Mouse (Mus musculus): ENCODE results near the gene Eng. TPM values are rescaled to one million over a fixed set of nuclear protein-coding genes. Genes with fewer than 3 reads are reported as not detected.

Gene Eng
- 10 to 100 TPM; 77.1 to 81.3 TPM for total RNA-seq (2021)
- long read RNA-seq, experiment 1, transcript Eng-201 (15 exons, 3,422 nt) = major isoform, 78 of 128 reads
- long read RNA-seq, experiment 1, transcript Eng-205 (15 exons, 3,403 nt) = minor isoform, 32 of 128 reads
- long read RNA-seq, experiment 1, partial matches to known transcripts = 11 of 128 reads
- long read RNA-seq, experiment 1, other reads (novel, unspliced or antisense) = 6 of 128 reads
- long read RNA-seq, experiment 2, transcript Eng-201 (15 exons, 3,422 nt) = major isoform, 59 of 121 reads
- long read RNA-seq, experiment 2, transcript Eng-205 (15 exons, 3,403 nt) = minor isoform, 13 of 121 reads
- long read RNA-seq, experiment 2, partial matches to known transcripts = 41 of 121 reads
- long read RNA-seq, experiment 2, other reads (novel, unspliced or antisense) = 8 of 121 reads

DNA sequence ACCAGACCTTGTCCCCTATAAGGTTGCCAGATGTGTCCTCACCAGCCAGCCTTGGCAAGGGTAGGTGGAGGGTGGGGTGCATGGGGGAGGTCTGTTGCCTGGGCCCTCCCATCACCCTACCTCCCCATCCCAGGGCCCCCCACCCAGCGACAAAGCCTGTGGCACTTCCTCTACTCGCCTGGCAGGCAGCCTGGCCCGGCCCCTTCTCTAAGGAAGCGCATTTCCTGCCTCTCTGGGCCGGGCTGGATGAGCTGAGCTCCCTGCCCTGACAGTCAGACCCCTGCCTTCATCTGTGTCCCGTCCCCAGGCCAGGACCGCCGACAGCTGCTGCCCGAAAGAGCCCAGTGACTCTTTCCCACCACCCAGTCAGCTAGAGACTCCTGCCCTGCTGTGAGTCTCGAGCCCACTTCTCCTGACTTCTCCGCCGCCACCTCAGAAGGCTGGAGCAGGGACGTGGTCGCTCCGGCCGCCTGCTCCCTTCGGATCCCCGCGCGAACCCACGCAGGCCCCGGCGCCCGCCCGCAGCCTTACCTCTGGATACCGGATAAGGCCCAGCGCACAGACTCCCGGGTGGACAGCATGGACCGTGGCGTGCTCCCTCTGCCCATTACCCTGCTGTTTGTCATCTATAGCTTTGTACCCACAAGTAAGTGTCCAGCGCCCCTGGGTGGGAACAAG is at the start of gene Eng:
Eng (plus strand) TSS at position 217 of the 678 bp plus-strand sequence.
- peak; percentile 38 to 62 for DNase-seq (ENCODE audit: low spot score in 2 of 2)

DNA sequence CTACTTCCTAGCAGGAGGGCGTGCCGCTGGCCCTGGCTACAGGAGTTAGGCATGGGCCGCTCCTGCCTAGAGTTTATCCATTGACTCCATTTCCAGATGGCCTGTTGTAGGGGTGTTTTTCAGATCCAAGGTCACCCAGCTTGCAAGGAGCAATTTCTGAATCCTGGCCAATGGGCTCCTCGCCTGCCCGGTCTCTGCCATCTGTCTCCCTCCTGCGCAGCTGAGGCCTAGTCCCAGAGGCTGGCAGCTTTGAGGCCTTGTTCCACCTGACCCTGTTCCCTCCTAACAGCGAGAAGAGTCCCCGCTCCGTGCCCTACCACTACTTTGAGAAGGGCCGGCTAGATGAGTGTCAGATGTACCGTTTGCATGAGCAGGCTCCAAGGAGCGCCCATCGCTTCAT is 49.7 kb upstream of the Eng start:
- DNase-seq (ENCODE audit: low spot score in 2 of 2) = no peak

DNA sequence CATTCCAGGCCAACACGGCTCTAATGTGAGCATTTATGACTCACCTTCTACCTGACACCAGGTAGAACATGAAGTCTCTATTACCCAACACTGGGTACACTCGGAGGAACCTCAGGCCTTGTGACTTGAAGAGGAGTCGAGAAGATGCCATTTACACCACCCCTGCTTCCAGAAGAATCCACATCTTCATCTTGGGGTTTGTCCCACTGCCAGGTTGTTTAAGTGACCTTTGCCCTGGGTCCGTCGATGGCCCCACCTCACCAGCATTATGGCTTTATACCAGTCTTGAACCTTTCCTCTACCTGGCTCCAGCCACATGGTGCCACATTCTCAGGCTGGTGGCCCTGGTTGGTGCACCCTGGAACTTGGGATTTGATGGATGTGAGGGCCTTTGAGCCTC is 49.1 kb upstream of the Eng start:
- no peak for DNase-seq (ENCODE audit: low spot score in 2 of 2)

DNA sequence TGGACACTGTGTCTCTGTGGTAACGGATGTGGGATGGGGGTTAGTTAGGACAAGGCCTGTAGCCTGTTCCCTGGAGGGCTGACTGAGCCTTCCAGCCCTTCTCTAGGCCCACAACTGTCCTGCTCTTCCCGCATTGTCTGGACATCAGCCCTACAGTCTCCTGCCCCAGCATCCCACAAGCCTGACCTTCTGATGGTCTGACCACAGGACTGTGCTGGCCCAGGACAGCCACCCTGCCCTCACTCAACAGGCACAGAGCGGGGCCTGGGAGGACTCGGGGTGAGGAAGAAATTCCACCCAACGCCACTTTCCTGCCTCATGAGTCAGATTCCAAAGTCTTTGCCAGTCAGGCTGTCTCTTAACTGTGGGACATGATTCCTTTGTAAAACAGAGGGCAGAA is 48.7 kb upstream of the Eng start:
- DNase-seq (ENCODE audit: low spot score in 2 of 2) = no peak

DNA sequence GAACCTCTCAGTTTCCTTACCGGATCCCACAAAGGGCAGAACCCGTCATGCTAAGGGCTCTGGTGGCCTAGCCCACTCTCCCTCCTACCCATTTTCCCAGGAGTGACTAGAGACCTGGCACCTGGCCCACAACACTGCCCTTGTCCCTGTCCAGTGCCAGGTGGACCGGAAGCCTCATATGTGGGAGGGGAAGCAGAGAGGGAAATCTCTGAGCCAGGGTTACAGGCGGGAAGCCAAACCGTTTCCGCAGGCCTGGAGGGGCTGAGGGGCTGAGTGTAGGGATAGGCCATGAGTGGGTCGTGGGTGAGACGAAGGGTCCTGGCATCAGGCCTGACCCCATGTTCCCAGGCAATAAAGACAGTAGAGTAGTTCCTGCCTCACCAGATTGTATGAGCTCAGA is 47.9 kb upstream of the Eng start:
- DNase-seq (ENCODE audit: low spot score in 2 of 2) = no peak

DNA sequence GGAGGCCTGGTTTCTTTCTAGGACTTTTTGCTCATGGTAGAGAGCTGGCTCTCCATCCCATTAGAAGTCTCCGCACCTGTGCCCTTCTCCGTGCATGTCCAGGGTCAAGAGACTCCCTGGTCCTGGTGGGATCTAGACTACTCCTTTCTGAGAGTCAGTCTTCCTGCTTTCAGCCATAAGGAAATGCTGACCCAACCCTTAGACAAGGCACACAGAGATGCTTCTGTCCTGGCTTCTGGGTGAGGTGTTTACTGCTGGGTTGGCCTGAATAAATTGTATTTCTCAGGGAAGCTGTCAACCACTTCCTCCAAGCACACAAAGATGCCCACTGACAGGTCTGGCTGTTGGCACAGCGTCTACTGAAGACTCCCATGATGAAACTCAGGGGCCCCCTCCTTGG is 47.0 kb upstream of the Eng start, which contains the start of gene St6galnac6:
St6galnac6 (plus strand) TSS at position 301 of the 400 bp plus-strand sequence.
- DNase-seq (ENCODE audit: low spot score in 2 of 2) = no peak

DNA sequence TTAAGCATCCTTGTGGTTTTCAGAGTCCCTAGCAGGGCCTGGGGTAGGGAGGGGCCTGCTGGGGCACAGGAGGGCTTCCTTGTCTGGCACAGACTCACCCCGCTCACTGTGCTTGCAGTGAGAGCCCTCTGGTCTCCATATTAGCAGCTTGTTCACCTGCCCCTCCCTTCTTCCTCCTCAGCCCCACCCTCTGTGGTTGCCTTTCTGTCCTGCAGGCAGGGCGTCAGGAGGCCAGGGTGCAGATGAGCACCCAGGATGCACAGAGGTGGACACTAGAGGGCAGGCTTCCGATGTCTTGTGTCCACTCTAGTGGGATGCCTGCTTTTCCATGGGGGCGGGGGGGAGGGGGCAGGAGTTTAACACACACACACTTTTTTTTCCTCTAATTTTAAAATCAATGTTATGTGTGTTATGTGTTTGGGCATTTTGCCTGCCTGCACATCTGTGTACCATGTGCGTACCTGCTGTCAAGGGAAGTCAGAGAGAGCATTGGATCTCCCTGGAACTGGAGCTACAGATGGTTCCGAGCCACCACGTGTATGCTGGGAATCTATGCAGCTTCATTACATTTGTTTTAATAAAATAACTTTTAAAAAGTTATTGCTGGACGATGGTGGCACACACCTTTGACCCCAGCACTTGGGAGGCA is 44.9 kb upstream of the Eng start:
- DNase-seq (ENCODE audit: low spot score in 2 of 2) = peak in 1 of 2 experiments; percentile 33

DNA sequence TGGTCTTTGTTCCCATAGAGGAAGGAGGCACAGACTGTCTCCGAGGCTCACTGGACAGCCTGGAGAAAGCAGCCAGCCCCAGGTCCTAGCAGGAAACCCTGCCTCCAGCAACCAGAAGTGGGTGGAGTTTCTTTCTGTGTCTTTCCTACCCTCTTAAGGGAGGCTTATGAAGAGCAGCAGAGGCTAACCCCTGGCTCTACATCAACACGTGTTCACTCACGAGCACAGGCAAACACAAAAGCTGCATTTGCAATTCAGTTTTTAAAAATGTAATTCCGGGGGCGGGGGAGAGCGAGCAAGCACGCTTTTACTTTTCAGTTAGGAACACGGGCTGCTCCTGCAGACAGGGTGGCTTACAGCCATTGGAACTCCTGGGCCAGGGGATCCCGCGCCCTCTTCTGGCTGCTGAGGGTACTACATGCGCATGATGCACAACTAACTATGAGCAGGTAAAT is 43.8 kb upstream of the Eng start:
- peak; percentile 86 to 90 for DNase-seq (ENCODE audit: low spot score in 2 of 2)

DNA sequence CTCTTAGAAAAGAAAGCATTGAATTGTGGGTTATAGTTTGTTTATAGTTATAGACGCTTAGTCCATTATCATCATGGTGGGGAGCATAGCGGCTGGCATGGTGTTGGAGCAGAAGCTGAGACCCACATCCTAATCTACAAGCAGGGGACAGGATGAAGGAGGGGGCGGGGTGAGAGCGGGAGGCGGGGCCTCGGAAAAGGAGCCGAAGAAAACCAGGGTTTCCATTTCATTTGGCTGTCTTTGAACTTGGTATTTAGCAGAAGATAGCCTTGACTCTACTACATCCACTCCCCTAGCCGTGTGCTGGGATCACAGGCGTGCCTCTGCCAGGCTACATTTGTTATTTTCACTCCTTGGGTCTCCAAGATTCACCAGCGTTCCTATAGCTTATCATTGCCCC is 41.8 kb upstream of the Eng start:
- DNase-seq (ENCODE audit: low spot score in 2 of 2) = no peak

DNA sequence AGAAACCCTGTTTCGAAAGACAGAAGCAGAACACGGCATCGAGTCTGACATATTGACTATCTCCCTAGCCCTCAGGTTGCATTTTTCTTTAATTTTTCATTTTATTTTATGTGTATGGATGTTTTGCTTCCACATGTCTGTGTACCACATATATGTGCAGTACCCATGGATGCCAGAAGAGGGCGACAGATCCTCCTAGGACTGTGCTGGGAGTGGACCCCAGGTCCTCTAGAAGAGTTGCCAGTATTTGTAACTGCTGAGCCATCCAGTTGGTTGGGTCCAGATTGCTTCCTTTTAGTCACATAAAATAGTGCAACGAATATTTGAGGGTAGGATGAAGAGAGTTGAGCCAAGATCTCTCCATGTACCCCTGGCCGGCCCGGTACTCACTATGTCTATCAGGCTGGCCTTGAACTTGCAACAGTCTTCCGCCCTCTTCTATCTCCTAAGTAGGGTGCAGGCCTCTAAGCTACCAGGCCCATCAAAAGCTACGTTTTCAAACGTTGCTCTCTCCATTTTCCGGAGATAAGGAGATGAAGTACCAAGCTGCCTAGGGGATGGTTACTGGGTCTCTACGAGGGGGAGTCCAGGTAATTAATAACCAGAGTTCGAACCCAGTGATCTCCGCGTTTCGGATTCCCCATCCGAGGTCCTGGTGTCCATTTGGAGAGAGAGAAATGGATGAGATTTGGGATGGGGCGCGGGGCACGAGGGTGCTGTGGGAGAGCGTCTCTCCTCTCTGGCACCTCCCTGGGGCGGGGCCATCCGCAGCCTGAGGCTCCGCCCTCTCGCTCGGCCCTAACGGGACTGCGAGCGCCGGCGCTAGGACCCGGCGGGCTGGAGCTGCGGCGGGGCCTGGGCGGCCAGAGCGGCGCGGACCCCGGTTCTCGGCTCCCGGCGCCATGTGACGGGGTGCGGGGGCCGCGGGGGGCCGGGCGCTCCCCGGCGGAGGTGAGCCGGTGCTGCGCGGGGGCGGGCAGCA is 39.9 kb upstream of the Eng start:
- DNase-seq (ENCODE audit: low spot score in 2 of 2) = peak; percentile 83 to 86

DNA sequence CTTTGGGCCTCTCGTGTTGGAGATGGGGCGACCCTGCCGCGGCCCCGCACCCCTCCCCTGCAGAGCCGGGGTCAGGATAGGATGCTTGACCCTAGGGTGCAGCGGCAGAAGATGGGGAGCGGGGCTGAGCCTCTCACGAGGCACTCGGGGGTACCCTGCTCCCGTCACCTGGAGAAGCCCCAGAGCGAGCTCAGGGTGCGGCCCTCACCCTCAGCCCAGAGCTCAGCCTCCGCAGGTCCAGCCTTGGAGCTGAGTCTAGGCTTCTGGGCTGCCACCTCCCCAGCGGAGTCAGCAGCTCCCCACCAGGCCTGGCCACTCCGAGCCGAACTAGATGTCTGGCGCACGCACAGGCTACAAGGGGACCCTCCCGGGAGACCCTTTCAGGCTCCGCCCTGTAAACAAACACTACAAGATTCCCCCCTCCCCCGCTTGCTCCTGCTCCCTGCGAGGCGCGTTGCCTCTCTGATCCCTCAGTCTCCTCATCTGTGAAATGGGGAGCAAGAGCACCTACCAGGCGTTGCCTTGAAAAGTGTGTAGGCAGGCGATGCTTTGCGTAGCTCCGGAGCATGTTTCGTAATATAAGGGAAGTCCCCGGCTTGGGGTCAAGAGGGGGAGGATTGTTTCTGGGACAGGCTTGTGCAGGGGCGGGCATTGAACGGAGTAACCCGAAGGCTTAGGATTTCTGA is 39.0 kb upstream of the Eng start:
- DNase-seq (ENCODE audit: low spot score in 2 of 2) = peak in 1 of 2 experiments; percentile 39

DNA sequence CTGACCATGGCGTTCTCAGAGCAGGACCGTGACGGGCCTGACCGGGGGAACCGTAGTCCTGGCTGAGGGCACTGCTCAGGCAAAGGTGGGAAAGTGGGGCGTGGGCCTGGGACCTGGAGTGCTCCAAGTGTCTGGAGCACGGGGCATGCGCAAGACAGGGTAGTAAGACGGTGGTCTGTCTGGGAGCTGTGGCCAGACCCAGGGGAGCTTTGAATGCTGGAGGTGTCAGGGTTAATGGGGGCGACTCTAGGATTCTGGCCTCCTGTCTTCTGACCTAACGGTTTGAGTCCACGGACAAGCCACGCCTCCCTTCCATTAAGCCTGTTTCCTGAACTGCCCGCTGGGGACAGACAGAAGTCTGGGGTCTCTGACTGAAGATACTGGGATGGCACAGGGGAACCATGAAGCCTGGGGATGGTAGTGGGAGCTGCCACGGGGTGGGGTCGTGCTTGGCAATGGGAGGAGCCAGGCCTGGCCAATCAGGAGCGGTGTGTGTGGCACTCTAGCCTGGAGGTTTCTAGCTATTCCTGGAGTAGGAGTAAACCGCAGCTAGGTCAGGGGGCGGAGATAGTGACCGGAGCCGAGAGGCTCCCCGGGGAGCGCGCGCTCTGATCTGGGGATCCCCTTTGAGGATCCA is 38.1 kb upstream of the Eng start:
- DNase-seq (ENCODE audit: low spot score in 2 of 2) = peak; percentile 66 to 70

DNA sequence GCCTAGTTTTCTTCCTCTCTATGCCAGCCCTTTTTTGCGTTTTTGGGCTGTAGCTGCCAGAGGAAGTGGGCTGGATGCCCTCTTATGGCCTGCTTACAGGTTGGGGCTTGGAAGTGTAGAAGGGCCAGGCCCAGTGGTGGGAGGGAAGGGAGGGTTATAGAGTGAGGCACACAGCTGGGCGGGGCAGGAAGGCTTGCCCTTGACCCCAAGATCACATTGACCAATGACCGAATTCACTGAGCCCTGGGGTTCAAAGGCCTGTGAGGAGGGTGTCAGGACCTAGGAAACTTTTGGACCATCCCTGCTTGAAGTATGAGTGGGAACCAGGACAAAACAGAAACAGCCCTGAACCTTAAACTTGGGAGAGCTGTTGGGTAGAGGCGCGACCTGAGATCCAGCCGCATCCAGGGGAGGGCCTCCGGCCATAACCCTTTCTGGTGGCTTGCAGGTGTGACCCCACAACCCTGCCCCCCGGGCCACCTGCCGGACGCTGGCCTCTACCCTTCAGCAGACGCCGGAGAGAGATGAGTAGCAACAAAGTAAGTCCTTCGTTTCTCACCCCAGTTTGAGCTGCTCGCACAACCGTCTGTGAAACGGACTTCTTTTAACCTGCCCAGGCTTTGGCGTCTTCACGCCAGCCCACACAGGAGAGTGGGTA is 37.5 kb upstream of the Eng start:
- no peak for DNase-seq (ENCODE audit: low spot score in 2 of 2)

DNA sequence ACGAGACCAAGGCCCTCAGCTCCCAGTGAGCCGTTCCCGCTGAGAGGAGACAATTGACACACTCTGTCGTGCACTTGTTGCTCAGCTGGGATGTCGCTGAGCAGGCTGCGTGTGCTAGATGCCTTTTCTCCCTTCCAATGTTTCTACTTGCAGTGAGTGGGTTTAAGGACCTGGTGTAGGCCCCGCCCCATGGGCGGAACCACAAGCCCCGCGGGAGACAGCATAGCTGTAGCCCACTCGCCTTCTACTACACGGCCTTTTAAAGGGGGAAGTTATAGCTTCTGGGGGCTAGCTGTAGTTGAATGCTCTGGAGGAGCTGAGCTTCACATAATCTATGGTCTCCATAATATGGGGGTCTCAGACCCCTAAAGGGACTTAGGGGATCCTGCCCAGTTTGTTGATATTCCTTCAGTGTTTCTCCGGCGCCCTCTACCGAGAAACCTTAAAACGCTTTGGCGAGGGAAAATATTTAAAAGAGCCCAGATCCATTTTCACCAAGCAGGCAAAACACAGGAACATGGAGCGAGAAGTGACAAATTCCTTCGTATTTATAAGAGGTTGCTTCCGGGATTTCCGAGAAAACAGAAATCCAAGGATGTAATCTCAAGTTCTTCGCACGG is 35.7 kb upstream of the Eng start:
- peak in 1 of 2 experiments; percentile 33 for DNase-seq (ENCODE audit: low spot score in 2 of 2)

DNA sequence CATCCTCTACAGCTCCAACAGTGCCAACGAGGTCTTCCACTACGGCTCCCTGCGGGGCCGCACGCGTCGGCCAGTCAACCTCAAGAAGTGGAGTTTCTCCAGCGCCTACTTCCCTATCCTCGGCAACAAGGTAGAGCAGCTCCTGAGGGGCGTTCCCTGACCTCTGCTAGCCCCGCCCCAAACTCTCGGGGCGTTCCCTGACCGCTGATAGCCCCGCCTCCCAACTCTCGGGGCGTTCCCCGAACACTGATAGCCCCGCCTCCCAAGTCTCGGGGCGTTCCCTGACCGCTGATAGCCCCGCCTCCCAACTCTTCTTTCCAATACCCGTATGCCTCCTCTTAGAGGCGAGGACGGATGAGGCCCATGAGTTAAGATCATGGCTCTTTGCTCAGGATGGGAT is 34.1 kb upstream of the Eng start:
- DNase-seq (ENCODE audit: low spot score in 2 of 2) = no peak

DNA sequence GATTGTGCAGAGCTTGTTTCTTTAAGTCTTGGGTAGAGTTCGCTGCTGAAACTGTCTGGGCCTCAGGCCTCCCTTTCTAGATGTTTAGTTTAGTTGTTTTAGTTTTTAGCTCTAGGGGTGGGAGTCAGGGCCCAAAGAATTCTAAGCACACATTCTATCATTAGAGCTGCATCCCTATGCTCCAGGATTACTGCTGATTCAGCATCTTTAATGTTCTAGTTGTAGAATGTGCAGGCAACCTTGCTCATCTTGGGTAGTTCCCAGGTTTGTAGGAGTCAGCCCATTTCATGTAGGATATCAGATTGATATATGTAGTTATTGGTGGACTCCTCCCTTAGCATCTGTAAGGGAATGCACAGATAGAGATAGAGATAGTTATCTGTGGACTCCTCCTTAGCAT is 29.3 kb upstream of the Eng start:
- DNase-seq (ENCODE audit: low spot score in 2 of 2) = no peak

DNA sequence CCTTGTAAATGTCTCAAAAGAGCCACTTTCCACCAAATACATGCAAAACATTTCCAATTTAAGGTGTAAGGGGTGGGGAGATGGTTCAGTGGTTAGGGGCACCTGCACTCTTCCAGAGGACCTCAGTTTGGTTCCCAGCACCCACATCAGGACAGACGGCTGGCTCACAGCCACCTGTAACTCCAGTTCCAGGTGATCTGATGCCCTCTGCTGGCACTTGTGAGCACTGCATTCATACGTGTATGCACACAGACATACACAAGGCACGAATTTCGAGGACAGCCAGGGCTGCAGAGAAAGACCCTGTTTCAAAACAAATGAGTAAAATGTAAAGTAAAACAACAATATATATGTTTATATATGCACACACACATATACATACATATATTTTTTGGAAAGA is 28.8 kb upstream of the Eng start:
- DNase-seq (ENCODE audit: low spot score in 2 of 2) = no peak

DNA sequence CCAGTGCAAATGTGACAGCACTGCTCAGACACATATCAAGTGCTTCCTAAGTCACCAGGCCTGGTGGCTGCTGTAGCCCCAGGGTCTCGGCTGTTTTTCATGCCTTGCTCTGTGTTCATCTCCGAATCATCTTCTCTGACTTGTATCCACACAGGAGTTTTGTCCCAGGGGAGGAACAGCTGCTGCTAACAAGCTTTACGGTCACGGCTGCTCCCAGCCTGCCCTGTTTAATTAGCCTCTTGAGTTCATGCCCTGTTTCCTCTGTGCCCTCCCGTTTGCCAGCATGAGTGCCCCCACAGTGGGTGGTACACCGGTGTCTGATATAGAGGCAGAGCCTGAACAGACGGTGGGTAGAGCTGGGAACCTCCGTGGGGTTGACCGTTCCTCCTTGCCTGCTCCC is 28.3 kb upstream of the Eng start:
- DNase-seq (ENCODE audit: low spot score in 2 of 2) = no peak
